Mouse (Mus musculus): ENCODE data around the gene Cdc42bpb.
A peak's percentile ranks its signal among the peaks of the same experiment; 100 is the strongest.

The Cdc42bpb gene

GRCm38 (mm10) chr12:111377376-111377973, at the start of gene Cdc42bpb:
Gene Cdc42bpb, minus strand, starts transcription at chr12:111377718.
- DNase-seq (ENCODE audit: low spot score), result peak; percentile 27

GRCm38 (mm10) chr12:111425789-111426460, 48.4 kb upstream of the Cdc42bpb start:
- peak; percentile 82 for DNase-seq (ENCODE audit: low spot score)

GRCm38 (mm10) chr12:111425258-111425657, 47.7 kb upstream of the Cdc42bpb start:
- DNase-seq (ENCODE audit: low spot score), result peak; percentile 72

GRCm38 (mm10) chr12:111424547-111424946, 47.0 kb upstream of the Cdc42bpb start:
- DNase-seq (ENCODE audit: low spot score), result no peak

GRCm38 (mm10) chr12:111423570-111424129, 46.1 kb upstream of the Cdc42bpb start:
- no peak for DNase-seq (ENCODE audit: low spot score)

- DNase-seq (ENCODE audit: low spot score), result no peak
These were observed 45.3 kb upstream of the Cdc42bpb start for GRCm38 (mm10) chr12:111422852-111423251.

GRCm38 (mm10) chr12:111420946-111421709, 43.6 kb upstream of the Cdc42bpb start:
- DNase-seq (ENCODE audit: low spot score), result no peak

GRCm38 (mm10) chr12:111419918-111420317, 42.4 kb upstream of the Cdc42bpb start:
- no peak for DNase-seq (ENCODE audit: low spot score)

- DNase-seq (ENCODE audit: low spot score), result no peak
These were observed 39.6 kb upstream of the Cdc42bpb start, which contains the start of gene Exoc3l4 for GRCm38 (mm10) chr12:111416921-111417779. Gene Exoc3l4, plus strand, starts transcription at chr12:111417017.

- peak; percentile 72 for DNase-seq (ENCODE audit: low spot score)
These were observed 35.8 kb upstream of the Cdc42bpb start for GRCm38 (mm10) chr12:111413300-111413699.

- DNase-seq (ENCODE audit: low spot score), result no peak
These were observed 35.2 kb upstream of the Cdc42bpb start for GRCm38 (mm10) chr12:111412581-111413284.

- DNase-seq (ENCODE audit: low spot score), result no peak
These were observed 34.3 kb upstream of the Cdc42bpb start for GRCm38 (mm10) chr12:111411631-111412355.

- no peak for DNase-seq (ENCODE audit: low spot score)
These were observed 32.1 kb upstream of the Cdc42bpb start for GRCm38 (mm10) chr12:111409583-111409982.

- no peak for DNase-seq (ENCODE audit: low spot score)
These were observed 29.1 kb upstream of the Cdc42bpb start, which contains the start of gene Lbhd2 for GRCm38 (mm10) chr12:111406622-111407021. Gene Lbhd2, plus strand, starts transcription at chr12:111406809.

GRCm38 (mm10) chr12:111404880-111405279, 27.4 kb upstream of the Cdc42bpb start:
- no peak for DNase-seq (ENCODE audit: low spot score)

- peak; percentile 68 for DNase-seq (ENCODE audit: low spot score)
These were observed 24.1 kb upstream of the Cdc42bpb start for GRCm38 (mm10) chr12:111401454-111402184.

- no peak for DNase-seq (ENCODE audit: low spot score)
These were observed 19.5 kb upstream of the Cdc42bpb start for GRCm38 (mm10) chr12:111396997-111397396.

GRCm38 (mm10) chr12:111394008-111394407, 16.5 kb upstream of the Cdc42bpb start:
- no peak for DNase-seq (ENCODE audit: low spot score)

GRCm38 (mm10) chr12:111387146-111387545, 9.6 kb upstream of the Cdc42bpb start:
- no peak for DNase-seq (ENCODE audit: low spot score)
